Mouse (Mus musculus) brown adipose tissue, adult 24 weeks (tissue): ENCODE results near the gene Mfap2. TPM values are rescaled to one million over a fixed set of nuclear protein-coding genes. Genes with fewer than 3 reads are reported as not detected.

Experiments used
- H3K27ac ChIP-seq: fragments of 200-500 bp; replicated peaks from 2 replicates; pipeline ENCODE4 v1.5.1; 2012; ENCODE audit warnings: low read depth, mild to moderate bottlenecking, low read length
- H3K4me1 ChIP-seq: fragments of 200-500 bp; 2 replicates; pipeline ENCODE4 v1.6.1; 2012; ENCODE audit warnings: low read length, mixed read lengths; ENCODE audit not compliant: control insufficient read depth, insufficient read depth, insufficient read length
- H3K4me3 ChIP-seq: fragments of 200-500 bp; 2 replicates; pipeline ENCODE4 v1.5.1; 2012; ENCODE audit warnings: low read depth, mild to moderate bottlenecking, low read length, moderate library complexity; ENCODE audit not compliant: insufficient read depth
- polyA plus RNA-seq: library from polyadenylated mRNA; stranded (reverse); fragments of >200 nt; gene quantifications from 2 replicates; pipeline ENCODE4 v1.2.4, GENCODE M21; 2012; ENCODE audit not compliant: missing spikeins, insufficient read depth, insufficient read length

Gene Mfap2
- polyA plus RNA-seq, 1 experiment: 1.4 TPM

- Histone ChIP-seq H3K4me1 (no peaks in the 10 kb centered on the region), H3K27ac (no peak overlapping the region)
Observed at GRCm38 (mm10) chr4:141064104-141064659, 54.0 kb downstream of the Mfap2 start.

GRCm38 (mm10) chr4:141065123-141065522 lies 54.9 kb downstream of the Mfap2 start:
- no peak overlapping the region for H3K27ac ChIP-seq

More at GRCm38 (mm10) chr4:141064104-141064659, 54.0 kb downstream of the Mfap2 start:
- H3K4me3 ChIP-seq: no peak overlapping the region

More at GRCm38 (mm10) chr4:141065123-141065522, 54.9 kb downstream of the Mfap2 start:
- H3K4me1 ChIP-seq: no peaks in the 10 kb centered on the region
- no peak overlapping the region for H3K4me3 ChIP-seq

Other genes starting within 250 kb of the Mfap2 start
- gene Padi4, start 236.2 kb upstream of the Mfap2 start, polyA plus RNA-seq: 0.99 TPM in 1 of 2 replicates, not detected in the other
- not detected in 2 replicates for gene Padi3, start 199.8 kb upstream of the Mfap2 start, polyA plus RNA-seq
- gene Padi1, start 164.6 kb upstream of the Mfap2 start, polyA plus RNA-seq: not detected in 2 replicates
- gene Padi2, start 104.1 kb upstream of the Mfap2 start, polyA plus RNA-seq: 1.6 and 2.5 TPM in 2 replicates
- gene Sdhb, start 49.2 kb upstream of the Mfap2 start, polyA plus RNA-seq: 2,044 and 2,390 TPM in 2 replicates
- 6.7 and 6.8 TPM in 2 replicates for gene Atp13a2, start 23.5 kb upstream of the Mfap2 start, polyA plus RNA-seq
- gene Crocc, start 50.1 kb downstream of the Mfap2 start, polyA plus RNA-seq: 1.4 and 3.2 TPM in 2 replicates
- gene Necap2, start 67.9 kb downstream of the Mfap2 start, polyA plus RNA-seq: 24.2 and 29.4 TPM in 2 replicates
- not detected in 2 replicates for gene Spata21, start 77.9 kb downstream of the Mfap2 start, polyA plus RNA-seq
- 52.2 and 85.4 TPM in 2 replicates for gene Szrd1, start 129.4 kb downstream of the Mfap2 start, polyA plus RNA-seq
- gene Fbxo42, start 137.5 kb downstream of the Mfap2 start, polyA plus RNA-seq: 4.4 and 5.3 TPM in 2 replicates
- not detected in 2 replicates for gene Rsg1, start 203.5 kb downstream of the Mfap2 start, polyA plus RNA-seq
- 3.2 and 3.6 TPM in 2 replicates for gene Arhgef19, start 229.1 kb downstream of the Mfap2 start, polyA plus RNA-seq